ENCODE assay signal across 30 mouse cellular contexts in the genomic region with DNA sequence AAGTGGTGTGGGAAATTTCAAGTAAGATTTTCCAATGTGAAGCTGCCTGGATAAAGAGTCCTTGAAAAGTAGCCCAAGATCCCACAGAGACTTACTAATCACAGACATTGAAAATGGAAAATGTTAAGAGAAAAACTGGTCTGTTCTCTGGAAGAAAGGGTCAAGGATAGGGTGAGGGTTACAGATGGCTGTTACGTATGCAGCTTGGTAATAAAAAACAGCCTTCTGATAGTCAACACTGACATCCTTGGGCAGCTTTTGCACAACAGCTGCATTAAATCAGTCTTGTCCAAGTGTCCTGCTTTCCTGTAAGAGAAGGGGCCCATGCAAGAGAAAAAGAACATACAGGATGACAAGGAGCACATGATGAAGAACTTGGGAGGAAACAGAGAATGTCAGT.
DNase-seq lines count a peak whose midpoint lies in the region; ATAC-seq and TF ChIP-seq lines count a peak whose summit lies in the region.
"Had no signal": no experiment of that assay in that cellular context is flagged by ENCODE, and none has a peak within 500 bp of the region (broad histone marks: within the 10 kb centered on the region; RNA-seq: fewer than 3 reads in every experiment).

No protein-coding gene starts in this region.

- H3K9me3 ChIP-seq in embryonic facial prominence, embryonic 11.5 days (replicated peaks; ENCODE audit: control insufficient read depth, low read length) = no peaks in the 10 kb centered on the region
- H3K9me3 ChIP-seq in embryonic facial prominence, embryonic 10.5 days = no peaks in the 10 kb centered on the region
- H3K9me3 ChIP-seq in kidney, postnatal 0 days (replicated peaks; ENCODE audit: low read length) = no peaks in the 10 kb centered on the region
- H3K9me3 ChIP-seq: forebrain, embryonic 10.5 days; G1E; hindbrain, embryonic 10.5 days; intestine, embryonic 15.5 days; kidney, embryonic 15.5 days; limb, embryonic 15.5 days; lung, embryonic 15.5 days; midbrain, embryonic 10.5 days; neural tube, embryonic 13.5 days had no signal

- H3K4me1 ChIP-seq in embryonic facial prominence, embryonic 11.5 days (ENCODE audit: control insufficient read depth, insufficient read depth, low read length) = no peaks in the 10 kb centered on the region
- no peaks in the 10 kb centered on the region for H3K4me1 ChIP-seq in embryonic facial prominence, embryonic 10.5 days
- H3K4me1 ChIP-seq in kidney, postnatal 0 days (replicated peaks; ENCODE audit: insufficient read depth, low read length) = no peaks in the 10 kb centered on the region
- H3K4me1 ChIP-seq: forebrain, embryonic 10.5 days; hindbrain, embryonic 10.5 days; intestine, embryonic 15.5 days; kidney, embryonic 15.5 days; limb, embryonic 15.5 days; lung, embryonic 15.5 days; midbrain, embryonic 10.5 days; neural tube, embryonic 13.5 days had no signal

- ATAC-seq in embryonic facial prominence, embryonic 11.5 days (replicated peaks; ENCODE audit: insufficient number of reproducible peaks, low FRiP score, low TSS enrichment, low read depth) = no peak
- no peak for ATAC-seq in kidney, postnatal 0 days (replicated peaks; ENCODE audit: low FRiP score, low read depth)
- ATAC-seq: forebrain, embryonic 16.5 days; hindbrain, embryonic 16.5 days; intestine, embryonic 15.5 days; midbrain, embryonic 16.5 days; Patski had no signal

- no peaks in the 10 kb centered on the region for H3K27me3 ChIP-seq in embryonic facial prominence, embryonic 11.5 days (ENCODE audit: control insufficient read depth, insufficient read depth, low read length)
- H3K27me3 ChIP-seq in embryonic facial prominence, embryonic 10.5 days (replicated peaks; ENCODE audit: low read depth, poor library complexity, severe bottlenecking) = peaks cover 78% of the 10 kb centered on the region
- H3K27me3 ChIP-seq in kidney, postnatal 0 days (ENCODE audit: insufficient read depth, low read length) = no peaks in the 10 kb centered on the region
- H3K27me3 ChIP-seq: CH12.LX; intestine, embryonic 15.5 days; lung, embryonic 15.5 days had no signal

- 27% methylated on average over 1 of the region's 1 CpGs for WGBS in embryonic facial prominence, embryonic 11.5 days
- 47% methylated on average over 1 of the region's 1 CpGs for WGBS in embryonic facial prominence, embryonic 10.5 days
- 62% methylated on average over 1 of the region's 1 CpGs for WGBS in kidney, postnatal 0 days

- no peak overlapping the region for H3K9ac ChIP-seq in embryonic facial prominence, embryonic 11.5 days (replicated peaks; ENCODE audit: low read length)
- no peak overlapping the region for H3K9ac ChIP-seq in kidney, postnatal 0 days (ENCODE audit: low read depth, low read length)
- H3K9ac ChIP-seq: intestine, embryonic 15.5 days; kidney, embryonic 15.5 days; limb, embryonic 15.5 days; liver, embryonic 14.5 days; lung, embryonic 15.5 days; neural tube, embryonic 13.5 days had no signal

- DNase-seq in embryonic facial prominence, embryonic 11.5 days (ENCODE audit: low spot score) = peak; percentile 28
- DNase-seq in embryonic facial prominence, embryonic 10.5 days (ENCODE audit: low spot score) = no peak
- peak; percentile 1 for DNase-seq in kidney, postnatal 0 days (ENCODE audit: low spot score)
- no peak for DNase-seq in kidney, postnatal 25 days
- DNase-seq in adrenal gland, adult 8-10 months = peak; percentile 44
- peak; percentile 16 for DNase-seq in adrenal gland, postnatal 14 days
- DNase-seq in thymus, postnatal 10 days (ENCODE audit: low spot score in 2 of 2) = no peak
- DNase-seq: B cell, adult 2 months; cerebellum, adult 18-20 months; cerebellum, postnatal 14 days; gastrocnemius, postnatal 10 days; left cerebral cortex, postnatal 4 days; right cerebral cortex, adult 18-20 months; thymus, postnatal 14 days had no signal

- H3K4me2 ChIP-seq in embryonic facial prominence, embryonic 11.5 days (ENCODE audit: low read depth, low read length) = no peak overlapping the region
- H3K4me2 ChIP-seq in kidney, postnatal 0 days (ENCODE audit: low read length) = no peak overlapping the region
- H3K4me2 ChIP-seq: intestine, embryonic 15.5 days; kidney, embryonic 15.5 days; limb, embryonic 15.5 days; lung, embryonic 15.5 days; neural tube, embryonic 13.5 days had no signal

- no peaks in the 10 kb centered on the region for H3K36me3 ChIP-seq in embryonic facial prominence, embryonic 11.5 days (replicated peaks; ENCODE audit: control insufficient read depth, insufficient read depth, low read depth, low read length)
- H3K36me3 ChIP-seq in embryonic facial prominence, embryonic 10.5 days (replicated peaks) = no peaks in the 10 kb centered on the region
- H3K36me3 ChIP-seq in kidney, postnatal 0 days (ENCODE audit: insufficient read depth, low read length) = no peaks in the 10 kb centered on the region
- H3K36me3 ChIP-seq: forebrain, embryonic 10.5 days; G1E; hindbrain, embryonic 10.5 days; intestine, embryonic 15.5 days; kidney, embryonic 15.5 days; limb, embryonic 15.5 days; lung, embryonic 15.5 days; midbrain, embryonic 10.5 days; neural tube, embryonic 13.5 days had no signal

- H3K27ac ChIP-seq in embryonic facial prominence, embryonic 11.5 days (replicated peaks; ENCODE audit: low read depth, low read length) = no peak overlapping the region
- H3K27ac ChIP-seq in embryonic facial prominence, embryonic 10.5 days (replicated peaks) = no peak overlapping the region
- H3K27ac ChIP-seq in kidney, postnatal 0 days = no peak overlapping the region
- H3K27ac ChIP-seq: forebrain, embryonic 10.5 days; hindbrain, embryonic 10.5 days; intestine, embryonic 15.5 days; kidney, embryonic 15.5 days; limb, embryonic 15.5 days; liver, embryonic 14.5 days; lung, embryonic 15.5 days; midbrain, embryonic 10.5 days; neural tube, embryonic 13.5 days had no signal

- no peak for TF ChIP-seq CTCF in kidney, postnatal 0 days (IDR thresholded peaks at IDR 0.05; ENCODE audit: low read depth)

- no peak overlapping the region for H3K4me3 ChIP-seq in embryonic facial prominence, embryonic 11.5 days (ENCODE audit: low read depth, low read length)
- H3K4me3 ChIP-seq in embryonic facial prominence, embryonic 10.5 days = no peak overlapping the region
- no peak overlapping the region for H3K4me3 ChIP-seq in kidney, postnatal 0 days (replicated peaks; ENCODE audit: low read depth, low read length)
- H3K4me3 ChIP-seq: forebrain, embryonic 10.5 days; hindbrain, embryonic 10.5 days; intestine, embryonic 15.5 days; kidney, embryonic 15.5 days; limb, embryonic 15.5 days; lung, embryonic 15.5 days; midbrain, embryonic 10.5 days; myocyte; neural tube, embryonic 13.5 days had no signal

Comparison
In these comparisons a context has a peak if more than half of its experiments do, and no peak if none do; other contexts are left out.
1. DNase-seq: peak in embryonic facial prominence, embryonic 11.5 days (single experiment), kidney, postnatal 0 days (single experiment), adrenal gland, adult 8-10 months (single experiment) and adrenal gland, postnatal 14 days (single experiment); none in embryonic facial prominence, embryonic 10.5 days (single experiment), kidney, postnatal 25 days (0 of 2) and thymus, postnatal 10 days (0 of 2).